Mouse (Mus musculus) urinary bladder, postnatal 4 days (tissue): ENCODE results near the gene Ndufa11.

ENCODE experiments used
- DNase-seq, 2 experiments: peaks; one replicate each; pipeline ENCODE4 v3.0.0; 2021 to 2022; ENCODE audit warnings: low spot score in 2 of 2

Ndufa11 gene

DNA sequence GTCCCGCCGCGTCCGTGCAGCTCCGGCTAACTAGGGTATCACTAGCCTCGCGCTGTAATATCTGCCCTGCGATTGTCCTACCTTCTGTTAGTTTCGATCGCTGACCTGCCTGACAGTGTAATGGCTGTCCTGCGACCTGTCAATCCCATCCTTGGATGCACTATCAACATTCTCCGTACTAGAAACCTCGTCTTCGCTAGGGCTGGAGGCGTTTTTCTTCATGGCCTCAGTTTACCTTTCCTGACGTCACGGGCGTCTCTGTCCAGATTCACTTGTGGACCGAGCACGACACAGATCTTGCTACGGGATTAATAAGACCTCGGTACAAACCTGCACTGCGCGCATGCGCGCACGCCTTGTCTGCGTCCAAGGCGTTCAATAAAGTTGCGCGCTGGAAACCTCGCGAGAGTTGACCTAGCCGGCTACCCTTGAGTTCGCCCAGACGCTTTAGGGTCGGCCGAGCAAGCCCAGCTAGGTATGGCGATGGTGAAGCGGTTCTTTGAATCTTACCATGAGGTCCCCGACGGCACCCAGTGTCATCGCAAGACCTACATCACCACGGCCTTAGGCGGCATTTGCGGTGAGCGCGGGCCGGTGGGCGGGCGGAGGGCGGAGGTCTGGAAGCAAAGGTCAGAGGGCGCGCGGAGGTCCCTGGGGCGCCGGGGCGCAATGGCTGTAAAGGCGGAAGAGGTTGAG is at the start of gene Ndufa11, which contains the start of gene Vmac:
Ndufa11 (plus strand) TSS at position 405 of the 696 bp plus-strand sequence.
Vmac (minus strand) TSS at position 660 of the 696 bp plus-strand sequence.
- DNase-seq: peak; percentile 88 to 97

DNA sequence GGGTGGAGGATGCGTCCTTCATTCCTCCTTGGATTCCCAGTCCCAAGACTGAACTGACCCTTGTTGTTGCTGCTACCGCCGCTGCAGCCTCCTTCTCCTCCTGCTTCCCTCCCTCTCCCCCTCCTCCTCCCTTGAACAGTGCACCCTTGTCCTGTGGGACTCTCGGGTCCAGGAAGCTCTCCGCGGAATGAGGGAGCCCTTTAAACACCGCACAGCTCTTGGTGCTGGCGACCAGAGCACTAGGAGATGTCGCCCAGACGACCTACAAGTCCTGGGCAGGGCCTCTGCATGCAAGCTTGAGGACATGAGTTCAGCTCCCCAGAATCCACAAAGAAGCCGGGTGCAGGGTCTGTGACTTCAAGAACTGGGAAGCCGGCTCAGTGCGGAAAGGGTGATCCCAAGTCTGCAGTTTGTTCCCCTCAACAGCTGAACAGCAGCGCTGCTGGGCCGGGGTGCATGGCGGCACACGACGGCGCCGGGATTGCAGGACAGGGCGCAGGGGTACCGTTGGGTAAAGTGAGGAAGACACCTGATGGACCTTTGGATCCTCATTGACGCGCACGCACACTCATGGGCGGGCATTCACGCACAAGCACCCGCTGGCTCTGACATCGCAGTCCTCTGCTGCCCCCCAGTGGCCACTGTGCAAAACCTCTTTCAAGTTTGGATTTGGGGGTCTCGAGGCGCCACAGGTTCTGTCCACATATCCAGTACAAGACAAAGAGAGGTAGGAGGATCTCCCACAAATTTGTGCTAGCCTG is 49.0 kb upstream of the Ndufa11 start:
- DNase-seq: peak; percentile 71 to 89

DNA sequence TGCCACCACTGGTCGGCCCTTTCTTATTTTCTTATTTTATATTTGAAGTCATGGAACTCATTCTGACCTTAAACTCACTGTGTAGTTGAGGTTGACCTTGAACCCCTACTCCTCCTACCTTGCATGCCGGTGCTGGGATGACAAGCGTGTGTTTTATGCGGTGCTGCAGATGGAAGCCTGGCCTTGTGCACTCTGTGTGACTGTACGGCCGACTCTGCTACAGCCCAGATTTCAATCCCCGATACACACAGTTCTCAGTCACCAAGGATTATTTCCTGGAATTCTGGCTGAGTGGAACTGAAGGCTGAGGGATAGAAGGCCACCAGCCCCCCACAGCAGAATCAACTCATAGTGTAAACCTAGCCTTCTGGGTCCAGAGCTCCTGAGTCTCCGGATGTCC is 47.8 kb upstream of the Ndufa11 start:
- no peak for DNase-seq

DNA sequence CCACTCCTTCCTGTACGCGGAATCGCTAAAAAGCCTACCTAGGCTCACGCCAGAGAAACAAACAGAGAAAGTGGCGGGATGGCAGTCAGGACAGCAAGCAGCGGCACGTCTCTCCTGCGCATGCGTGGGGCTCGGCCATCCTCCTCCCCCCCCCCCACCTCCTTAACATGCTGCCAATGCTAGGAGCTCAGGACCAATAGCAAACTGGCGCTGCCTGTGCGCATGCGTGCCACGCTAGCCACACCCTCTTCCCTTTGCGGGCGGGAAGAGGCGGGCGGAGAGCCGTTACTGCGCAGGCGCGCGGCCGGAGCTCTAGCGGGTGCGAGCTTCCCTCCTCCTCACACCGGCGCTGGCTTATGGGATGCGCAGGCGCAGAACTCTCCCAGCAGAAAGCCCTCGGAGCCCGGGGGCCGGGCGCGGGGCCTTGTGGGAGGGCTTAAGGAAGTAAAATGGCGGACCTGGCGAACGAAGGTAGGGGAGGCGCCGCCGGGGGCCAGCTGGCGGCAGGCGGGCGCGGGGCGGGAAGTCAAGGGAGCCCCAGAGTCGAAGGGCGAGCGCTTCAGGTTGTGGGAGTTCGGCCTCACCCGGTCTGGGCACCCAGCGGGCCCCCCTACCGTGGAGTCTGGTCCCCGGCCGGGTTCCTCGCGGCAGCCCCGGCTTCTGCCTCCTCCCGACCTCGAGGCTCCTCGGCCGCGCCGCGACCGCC is 44.5 kb upstream of the Ndufa11 start, which contains the start of gene Ranbp3:
Ranbp3 (plus strand) TSS at position 354 of the 706 bp plus-strand sequence.
- peak; percentile 99 to 100 for DNase-seq

DNA sequence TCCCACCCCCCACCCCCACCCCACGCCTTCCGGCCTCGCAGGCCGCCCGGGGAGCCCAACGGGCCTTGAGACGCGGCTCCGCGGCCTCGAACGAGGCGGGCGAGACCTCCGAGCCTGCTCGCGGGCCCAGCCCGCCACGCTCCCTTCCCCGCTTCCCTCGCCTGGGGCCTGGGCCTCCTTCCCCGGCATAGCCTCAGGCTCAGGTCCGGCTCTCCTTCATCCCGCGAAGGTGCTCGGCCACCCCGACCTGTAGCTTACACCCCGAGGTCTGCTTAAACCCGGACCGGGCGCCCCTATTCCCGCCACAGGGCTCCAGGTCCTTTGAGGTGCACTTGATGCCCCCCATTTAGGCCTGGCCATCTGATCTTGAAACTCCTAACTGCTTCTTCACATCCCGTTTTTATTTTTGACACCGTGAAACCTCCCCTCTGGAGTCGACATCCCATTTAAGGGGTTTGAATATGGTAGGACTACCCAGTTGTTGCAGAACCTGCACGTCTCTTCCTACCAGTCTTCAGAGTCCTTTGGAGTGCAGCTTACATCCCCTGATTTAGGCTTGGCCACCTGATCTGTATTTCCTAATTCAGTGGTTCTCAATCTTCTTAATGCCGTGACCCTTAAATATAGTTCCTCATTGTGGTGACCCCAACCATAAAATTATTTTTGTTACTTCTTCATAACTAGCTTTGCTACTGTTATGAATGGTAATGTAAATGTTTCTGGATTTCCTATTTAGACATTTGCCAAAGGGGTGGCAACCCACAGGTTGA is 43.7 kb upstream of the Ndufa11 start:
- no peak for DNase-seq

DNA sequence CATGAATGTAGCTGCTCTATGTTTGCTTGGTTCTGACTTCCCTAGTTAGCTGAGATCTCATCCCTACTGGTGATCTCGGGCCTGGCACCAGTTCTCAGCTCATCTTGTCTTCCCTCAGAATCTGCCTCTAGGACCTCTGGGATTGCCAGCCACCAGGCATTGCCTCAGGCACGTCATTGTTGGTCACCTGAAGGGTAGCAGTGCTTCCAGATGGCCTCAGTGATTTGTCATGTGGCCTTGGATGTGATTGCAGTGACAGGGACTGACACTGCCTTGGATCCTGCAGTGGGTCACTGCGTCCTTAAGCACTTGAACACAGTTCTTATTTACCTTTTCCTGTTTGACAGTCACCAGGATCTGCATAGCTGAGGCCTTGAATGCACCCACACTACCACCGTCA is 35.8 kb upstream of the Ndufa11 start:
- DNase-seq: no peak

DNA sequence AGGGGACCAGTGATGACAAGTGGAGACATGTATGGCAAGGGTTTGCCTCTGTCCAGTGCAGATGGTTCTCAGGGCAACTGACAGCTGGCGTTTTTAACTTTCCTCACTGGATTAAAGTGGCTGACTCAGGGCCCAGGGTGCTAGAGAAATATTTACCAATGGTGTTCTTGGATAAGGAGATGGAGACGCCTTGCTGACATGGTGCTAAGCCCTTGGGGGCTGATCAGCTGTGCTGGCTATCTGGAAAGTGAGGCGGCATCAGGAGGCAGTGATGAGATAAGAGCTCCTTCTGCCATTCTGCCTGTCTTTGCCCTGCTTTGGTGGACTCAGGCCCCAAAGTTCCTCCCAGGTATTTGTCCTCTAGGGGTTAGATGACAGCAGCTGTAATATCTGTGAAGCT is 34.7 kb upstream of the Ndufa11 start:
- no peak for DNase-seq

DNA sequence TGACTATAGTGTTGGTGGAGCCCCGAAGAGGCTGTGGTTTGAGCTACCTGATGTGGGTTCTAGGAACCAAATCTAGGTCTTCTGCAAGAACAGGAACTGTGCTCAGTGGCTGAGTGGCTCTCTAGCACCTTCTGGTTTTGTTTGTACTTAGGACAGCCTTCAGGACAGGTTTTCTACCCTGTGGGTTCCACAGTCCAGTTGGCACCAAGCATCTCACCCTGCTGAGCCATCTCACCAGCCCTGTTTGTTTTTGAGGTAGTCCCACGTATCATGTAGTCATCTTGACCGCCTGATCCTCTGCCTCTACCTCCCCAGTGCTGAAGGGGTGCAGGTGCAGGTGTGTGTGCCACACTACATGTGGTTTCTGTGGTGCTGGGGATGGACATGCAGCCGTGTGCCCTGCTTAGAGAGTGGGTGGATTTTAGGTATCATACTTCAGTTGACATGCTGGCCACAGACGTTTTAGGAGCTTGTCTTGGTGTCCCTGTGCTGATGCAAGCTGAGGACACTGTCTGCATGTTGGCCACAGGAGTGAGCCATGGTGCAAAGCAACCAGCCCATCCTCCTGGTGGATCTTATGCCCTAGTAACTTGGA is 33.9 kb upstream of the Ndufa11 start:
- no peak for DNase-seq

DNA sequence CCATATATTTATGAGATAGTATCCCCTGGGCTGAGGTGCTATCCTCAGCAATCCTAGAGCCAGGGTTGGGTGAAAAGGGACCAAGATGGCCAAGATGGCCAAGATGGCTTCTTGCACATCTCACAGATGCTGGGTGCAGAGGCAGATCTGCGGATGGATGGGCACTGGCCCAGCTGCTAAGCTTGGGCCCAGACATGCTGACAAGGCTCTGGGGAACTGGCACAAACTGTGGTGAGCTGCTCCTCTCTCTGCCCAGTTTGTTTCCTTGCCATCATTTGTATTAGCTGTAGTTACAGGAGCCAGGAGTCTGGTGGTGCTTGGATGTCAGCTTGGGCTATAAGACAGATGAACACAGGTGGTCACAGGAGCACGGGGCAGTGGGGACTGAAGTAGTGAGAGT is 32.9 kb upstream of the Ndufa11 start:
- no peak for DNase-seq

DNA sequence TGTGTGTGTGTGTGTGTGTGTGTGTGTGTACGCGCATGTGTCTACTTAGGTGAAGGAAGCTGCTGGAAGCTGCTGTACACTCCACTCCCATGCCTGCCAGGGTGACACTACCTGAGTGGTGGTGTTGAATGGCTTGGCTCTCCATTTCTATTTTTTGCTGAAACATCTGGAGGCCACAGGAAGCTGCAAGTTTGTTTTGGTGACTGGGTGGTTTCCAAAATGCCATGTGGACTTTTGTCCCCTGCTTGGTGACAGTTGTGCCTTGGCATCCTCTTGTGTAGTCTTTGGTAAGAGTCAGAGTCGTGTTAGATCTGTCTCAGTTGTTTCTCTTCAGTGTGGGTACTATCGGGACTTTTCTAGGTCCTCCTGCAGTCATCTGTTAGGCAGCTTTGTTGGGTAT is 30.8 kb upstream of the Ndufa11 start:
- DNase-seq: no peak

DNA sequence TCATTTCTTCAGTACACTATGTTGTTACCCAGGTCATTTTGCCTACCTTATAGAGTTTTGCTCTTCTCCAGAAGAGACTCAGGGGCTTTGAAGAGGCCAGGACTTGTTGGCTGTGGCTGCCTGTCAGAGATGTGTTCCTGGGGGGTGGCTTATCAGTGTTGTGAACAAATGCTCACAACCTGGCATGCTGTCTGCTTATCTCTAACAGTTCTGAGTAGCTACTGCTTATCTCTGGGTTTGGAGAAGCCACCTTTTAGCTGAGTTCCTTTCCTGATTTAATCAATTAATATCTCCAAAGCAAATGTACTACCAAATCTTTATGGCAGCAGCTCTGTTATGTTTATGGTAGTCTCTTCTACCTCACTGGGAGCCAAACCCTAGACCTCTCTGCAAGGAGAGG is 29.5 kb upstream of the Ndufa11 start:
- DNase-seq: no peak

DNA sequence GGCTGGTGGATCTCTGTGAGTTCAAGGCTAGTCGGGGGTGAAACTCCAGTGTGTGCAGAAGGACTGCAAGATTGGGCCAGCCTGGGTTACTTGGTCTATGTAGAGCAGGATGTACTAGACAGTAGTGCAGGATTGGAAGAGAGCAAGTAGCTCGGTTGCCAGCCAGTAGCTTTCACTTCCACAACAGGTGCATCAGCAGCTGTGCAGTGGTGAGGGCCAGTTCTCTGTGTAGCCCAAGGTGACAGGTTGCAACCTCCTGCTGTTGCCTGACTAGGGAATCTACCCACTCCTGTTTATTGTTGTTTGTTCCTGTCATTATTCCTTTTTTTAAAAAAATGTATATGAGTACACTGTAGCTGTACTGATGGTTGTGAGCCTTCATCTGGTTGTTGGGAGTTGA is 28.9 kb upstream of the Ndufa11 start:
- DNase-seq: no peak

DNA sequence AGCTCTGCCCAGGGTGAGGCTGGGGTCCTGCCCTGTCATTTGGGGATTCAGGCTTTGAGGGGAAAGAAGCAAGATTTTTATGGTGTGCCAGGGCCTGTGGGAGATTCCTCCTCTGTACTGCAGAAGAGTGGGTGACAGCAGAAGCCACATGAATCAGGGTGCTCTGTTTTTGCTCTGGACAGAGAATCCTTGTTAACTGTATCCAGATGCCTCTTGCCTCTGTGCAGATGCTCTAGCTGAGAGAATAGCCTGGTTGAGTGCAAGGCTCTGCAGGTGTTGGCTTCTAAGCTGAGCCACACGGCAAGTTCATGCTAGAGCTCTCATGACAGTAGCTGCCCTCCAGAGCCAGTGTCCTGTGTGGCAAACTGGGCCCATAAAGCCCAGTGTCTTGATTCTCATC is 24.2 kb upstream of the Ndufa11 start:
- DNase-seq: no peak

DNA sequence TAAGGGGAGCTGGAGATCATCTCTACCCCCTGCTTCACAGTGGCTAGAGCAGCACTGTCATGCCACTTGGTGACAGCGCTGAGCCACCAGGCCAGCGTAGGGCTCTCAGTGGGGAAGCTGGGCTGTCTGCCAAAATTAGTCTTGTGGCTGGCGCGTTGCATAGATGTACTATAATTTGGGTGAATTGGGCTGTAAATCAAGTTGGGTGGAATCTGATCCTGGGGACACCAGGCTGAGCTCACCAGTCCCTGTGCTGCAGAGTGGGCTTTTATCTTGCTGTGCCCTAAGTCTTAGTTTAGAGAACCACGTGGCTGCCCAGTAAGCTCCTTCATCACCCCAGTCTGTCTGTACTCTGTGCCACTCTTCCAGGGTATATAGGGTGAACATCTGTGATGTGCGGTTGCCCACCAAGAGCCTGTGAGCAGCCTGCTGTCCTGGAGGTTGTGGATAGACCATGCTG is 23.7 kb upstream of the Ndufa11 start:
- no peak for DNase-seq

DNA sequence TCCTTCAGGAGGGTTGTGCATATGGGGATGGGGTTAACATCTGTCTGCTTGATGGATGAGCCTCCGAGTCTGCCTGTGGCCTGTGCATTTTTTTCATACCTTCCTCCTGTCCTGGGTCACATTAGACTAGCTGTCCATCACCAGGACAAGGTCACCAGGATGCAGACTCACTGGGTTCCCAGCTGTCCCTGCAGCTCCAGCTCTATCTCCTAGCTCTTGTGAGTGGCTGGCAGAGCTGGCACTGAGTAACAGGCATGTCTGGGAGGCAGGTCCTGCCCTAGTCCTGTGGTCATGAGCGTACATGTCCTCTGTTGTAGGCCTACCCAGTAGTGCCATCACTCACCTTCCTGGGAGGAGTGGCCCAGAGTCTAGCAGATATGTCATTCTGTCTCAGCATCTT is 17.1 kb upstream of the Ndufa11 start:
- DNase-seq: no peak

DNA sequence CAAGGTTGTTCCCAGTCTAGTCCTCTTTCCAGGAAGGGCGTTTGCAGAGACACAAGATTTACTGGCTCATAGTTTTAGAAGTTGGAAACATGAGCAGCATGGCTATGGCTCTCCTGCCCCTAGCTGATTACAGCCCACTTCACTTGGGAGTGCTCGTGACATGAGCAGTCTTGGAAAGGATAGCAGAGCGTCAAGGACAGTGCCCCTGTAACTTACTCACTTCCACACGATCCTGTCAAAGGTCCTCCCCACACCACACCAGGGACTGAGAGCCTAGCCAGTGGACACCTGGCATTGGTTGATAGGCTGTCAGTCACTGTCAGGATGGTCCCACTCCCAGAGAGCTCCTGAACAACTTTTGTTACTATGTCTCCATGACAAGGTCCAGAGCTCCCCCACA is 14.5 kb upstream of the Ndufa11 start:
- DNase-seq: no peak

DNA sequence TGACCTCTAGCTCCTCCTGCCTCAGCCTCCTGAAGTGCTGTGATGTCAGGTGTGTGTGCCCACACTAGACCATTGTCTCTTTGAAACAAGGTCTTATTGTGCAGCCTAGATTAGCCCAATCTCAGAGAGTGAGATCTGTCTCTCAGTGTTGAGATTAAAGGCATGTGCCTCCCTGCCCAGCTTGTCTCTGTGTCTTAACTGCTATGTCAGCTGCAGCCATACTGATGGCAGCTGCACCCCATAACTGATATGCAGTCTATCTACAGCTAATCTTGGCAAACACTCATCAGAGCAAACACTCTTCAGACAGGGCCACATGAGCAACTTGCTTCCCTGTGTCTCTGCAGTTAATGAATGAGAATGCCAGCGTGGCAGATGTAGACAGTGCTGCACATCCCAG is 11.1 kb upstream of the Ndufa11 start:
- no peak for DNase-seq

DNA sequence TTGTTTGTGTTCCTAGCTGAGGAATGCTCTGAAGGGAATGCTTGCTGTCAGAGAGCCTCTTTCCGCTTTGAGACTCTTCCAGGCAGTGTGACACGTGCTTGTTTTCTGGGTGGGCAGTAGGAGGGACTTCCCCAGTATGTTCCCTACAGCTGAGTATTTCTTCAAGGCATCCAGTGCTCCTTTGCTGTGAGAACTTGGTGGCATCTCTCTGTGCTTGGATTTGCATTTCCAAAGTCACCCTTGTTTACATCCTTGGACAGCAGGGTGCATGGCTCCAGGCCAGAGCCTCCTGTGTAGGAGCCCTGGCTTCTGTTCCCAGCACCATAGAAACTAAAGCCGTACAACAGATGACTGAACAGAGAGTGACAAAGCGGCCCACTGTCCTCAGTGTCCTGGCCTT is 8.9 kb upstream of the Ndufa11 start:
- DNase-seq: no peak

DNA sequence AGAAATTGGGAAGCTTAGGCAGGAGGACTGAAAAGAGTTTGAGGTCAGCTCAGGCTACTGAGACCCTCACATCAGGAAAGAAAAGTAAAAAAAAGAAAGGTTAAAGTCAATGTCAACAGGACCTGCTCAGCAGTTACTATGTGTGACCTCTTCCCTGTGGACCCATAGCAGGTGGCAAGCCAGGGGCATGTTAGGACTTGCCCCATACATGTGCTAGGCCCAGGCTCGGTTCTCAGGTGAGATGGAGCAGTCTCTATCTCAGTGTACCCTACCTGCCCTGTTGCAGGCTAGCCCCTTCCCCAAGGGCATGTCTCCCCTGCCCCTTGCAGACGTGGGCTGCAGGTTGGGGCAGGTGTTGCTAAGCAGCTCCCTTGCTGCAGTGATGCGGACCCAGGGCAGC is 7.9 kb upstream of the Ndufa11 start:
- DNase-seq: no peak

DNA sequence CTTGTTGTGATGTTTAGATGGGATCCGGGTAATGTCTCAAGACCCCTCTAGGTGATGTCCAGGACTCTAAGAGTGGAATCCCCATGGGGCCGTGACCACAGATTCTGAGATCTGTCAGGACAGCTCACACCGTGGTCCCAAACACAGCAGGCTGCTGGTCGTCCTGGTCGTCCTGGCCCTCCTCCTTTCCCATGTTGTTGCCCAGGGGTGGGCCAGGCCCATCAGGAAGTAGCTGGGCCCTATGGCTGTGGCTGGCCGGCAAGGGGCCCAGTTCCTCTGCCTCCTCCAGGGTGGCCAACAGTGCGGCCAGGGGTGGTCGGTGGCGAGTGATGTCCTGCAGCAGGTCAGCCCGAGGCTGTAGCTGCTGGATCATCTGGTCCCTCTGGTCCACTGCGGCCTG is 2.2 kb upstream of the Ndufa11 start:
- no peak for DNase-seq

DNA sequence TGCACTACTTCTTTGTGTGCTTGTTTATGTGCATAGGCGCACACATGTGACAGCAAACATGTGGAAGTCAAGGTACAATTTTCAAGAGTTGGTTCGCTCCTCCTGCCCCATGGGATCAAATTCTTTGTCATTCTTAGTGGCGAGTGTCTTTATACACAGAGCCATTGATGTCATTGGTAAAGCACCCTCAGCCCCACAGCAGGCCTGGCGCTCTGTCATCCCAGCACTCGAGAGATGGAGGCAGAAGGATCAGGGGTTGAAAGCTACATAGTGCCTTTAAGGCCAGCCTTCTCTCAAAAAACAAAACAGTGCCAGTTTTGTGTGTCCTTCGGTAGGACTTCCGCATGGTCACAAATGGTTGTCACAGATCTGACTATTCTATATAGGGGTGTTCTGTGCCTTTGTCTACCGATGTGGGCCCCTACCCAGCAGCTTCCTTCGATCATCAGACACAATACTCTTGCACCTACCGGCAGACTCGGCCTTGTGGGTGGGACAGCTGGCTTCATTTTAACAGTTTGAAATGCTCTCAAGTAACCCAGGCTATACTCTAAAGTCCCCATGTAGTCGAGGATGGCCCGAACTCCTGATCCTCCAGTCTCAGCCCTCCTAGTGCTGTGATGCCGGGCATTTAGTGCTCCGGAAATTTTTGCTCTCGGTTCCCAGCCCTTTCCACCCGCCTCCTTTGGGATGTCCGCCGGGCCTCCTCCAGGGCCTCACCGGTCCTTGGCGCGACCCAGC is 1.5 kb upstream of the Ndufa11 start:
- DNase-seq: no peak
